Mouse (Mus musculus): ENCODE data around the gene Kcnb1. TPM values are rescaled to one million over a fixed set of nuclear protein-coding genes. Genes with fewer than 3 reads are reported as not detected.

Gene Kcnb1
- total RNA-seq, 1 experiment, result 1.3 TPM

- no peak for DNase-seq (ENCODE audit: low read depth, low spot score)
- no peaks in the 10 kb centered on the region; a peak in 1 of 4 replicates for H3K4me1 ChIP-seq (ENCODE audit: control insufficient read depth in 2 of 2, insufficient read depth in 2 of 2, low read length in 2 of 2, poor library complexity in 1 of 2)
- no peak overlapping the region for H3K27ac ChIP-seq (ENCODE audit: insufficient read depth, low read depth, low read length, poor library complexity, severe bottlenecking)
- H3K36me3 ChIP-seq (ENCODE audit: control insufficient read depth, insufficient read depth, low read length, poor library complexity, severe bottlenecking), result peaks cover 3% of the 10 kb centered on the region; the same call in 1 of the 2 replicates
- peaks cover 15% of the 10 kb centered on the region; the same call in 1 of the 2 replicates for H3K9me3 ChIP-seq (ENCODE audit: control insufficient read depth, insufficient read depth, low read depth, low read length)
- no peak for TF ChIP-seq MAFK (IDR thresholded peaks at IDR 0.05; ENCODE audit: insufficient read depth, low read depth, low read length)
- TF ChIP-seq ZNF384 (IDR thresholded peaks at IDR 0.05; ENCODE audit: low read depth, low read length), result no peak
- no peak for TF ChIP-seq CHD2 (IDR thresholded peaks at IDR 0.05; ENCODE audit: low read depth, low read length)
- H3K9ac ChIP-seq (ENCODE audit: insufficient read depth, low read depth, low read length, poor library complexity, severe bottlenecking), result no peak overlapping the region
- H3K4me3 ChIP-seq (ENCODE audit: insufficient read depth in 1 of 2, low read depth in 1 of 2, low read length in 2 of 2, poor library complexity in 1 of 2, severe bottlenecking in 1 of 2), result no peak overlapping the region
- in situ Hi-C loops (cut with MboI; ENCODE audit: low sequenced_read_pairs in 2 of 2, unreplicated experiment in 2 of 2), result no loop called here
Observed at GRCm38 (mm10) chr2:167120186-167120830, 69.6 kb downstream of the Kcnb1 start.

DNA sequence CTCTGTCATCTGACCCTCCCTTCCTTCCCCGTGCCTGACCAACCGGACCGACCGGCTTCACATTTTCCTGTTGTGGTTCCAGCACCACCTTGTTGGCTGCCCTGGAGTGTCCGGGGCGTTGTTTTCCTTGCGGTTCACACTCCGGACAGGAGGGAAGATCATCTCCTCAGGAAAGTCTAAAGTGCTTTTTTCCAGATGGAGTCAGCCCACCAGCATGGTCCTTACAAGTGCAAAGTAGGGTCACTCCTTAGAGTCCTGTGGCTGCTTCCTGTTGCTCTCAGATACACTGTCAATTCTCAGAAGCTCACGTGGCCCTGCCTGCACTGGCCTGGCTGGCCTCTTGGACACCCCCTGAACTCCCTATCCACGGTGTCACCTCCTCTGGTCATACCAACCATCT is 71.9 kb downstream of the Kcnb1 start:
- Histone ChIP-seq H3K4me1 (ENCODE audit: control insufficient read depth in 2 of 2, insufficient read depth in 2 of 2, low read length in 2 of 2, poor library complexity in 1 of 2) (peaks cover 0 to 4% of the 10 kb centered on the region in 2 experiments; a peak in 1 of 4 replicates), H3K36me3 (ENCODE audit: control insufficient read depth, insufficient read depth, low read length, poor library complexity, severe bottlenecking) (peaks cover 3% of the 10 kb centered on the region; the same call in 1 of the 2 replicates), H3K9me3 (ENCODE audit: control insufficient read depth, insufficient read depth, low read depth, low read length) (peaks cover 12% of the 10 kb centered on the region; the same call in 1 of the 2 replicates), H3K4me3 (ENCODE audit: insufficient read depth in 1 of 2, low read depth in 1 of 2, low read length in 2 of 2, poor library complexity in 1 of 2, severe bottlenecking in 1 of 2) (no peak overlapping the region), H3K27ac (ENCODE audit: insufficient read depth, low read depth, low read length, poor library complexity, severe bottlenecking) (no peak overlapping the region), H3K9ac (ENCODE audit: insufficient read depth, low read depth, low read length, poor library complexity, severe bottlenecking) (no peak overlapping the region)
- no peak for DNase-seq (ENCODE audit: low read depth, low spot score)
- in situ Hi-C loops (cut with MboI; ENCODE audit: low sequenced_read_pairs in 2 of 2, unreplicated experiment in 2 of 2), result no loop called here
- TF ChIP-seq ZNF384 (IDR thresholded peaks at IDR 0.05; ENCODE audit: low read depth, low read length), result no peak
- TF ChIP-seq MAFK (IDR thresholded peaks at IDR 0.05; ENCODE audit: insufficient read depth, low read depth, low read length), result no peak
- TF ChIP-seq HCFC1 (IDR thresholded peaks at IDR 0.05; ENCODE audit: borderline replicate concordance, insufficient read depth, low read length), result no peak
- no peak for TF ChIP-seq CHD2 (IDR thresholded peaks at IDR 0.05; ENCODE audit: low read depth, low read length)
- no peak for TF ChIP-seq ZC3H11A (IDR thresholded peaks at IDR 0.05; ENCODE audit: borderline replicate concordance, low read depth, low read length)

- H3K4me1 ChIP-seq (ENCODE audit: control insufficient read depth in 2 of 2, insufficient read depth in 2 of 2, low read length in 2 of 2, poor library complexity in 1 of 2), result peaks cover 2 to 5% of the 10 kb centered on the region in 2 experiments; a peak in 1 of 4 replicates
- DNase-seq (ENCODE audit: low read depth, low spot score), result peak; percentile 69
- no peak overlapping the region for H3K9ac ChIP-seq (ENCODE audit: insufficient read depth, low read depth, low read length, poor library complexity, severe bottlenecking)
- no peaks in the 10 kb centered on the region for H3K9me3 ChIP-seq (ENCODE audit: control insufficient read depth, insufficient read depth, low read depth, low read length)
- no peak overlapping the region for H3K4me3 ChIP-seq (ENCODE audit: insufficient read depth in 1 of 2, low read depth in 1 of 2, low read length in 2 of 2, poor library complexity in 1 of 2, severe bottlenecking in 1 of 2)
- in situ Hi-C loops (cut with MboI; ENCODE audit: low sequenced_read_pairs in 2 of 2, unreplicated experiment in 2 of 2), result no loop called here
- no peak for TF ChIP-seq CHD2 (IDR thresholded peaks at IDR 0.05; ENCODE audit: low read depth, low read length)
- peak; percentile 67 for TF ChIP-seq ZC3H11A (IDR thresholded peaks at IDR 0.05; ENCODE audit: borderline replicate concordance, low read depth, low read length)
- H3K36me3 ChIP-seq (ENCODE audit: control insufficient read depth, insufficient read depth, low read length, poor library complexity, severe bottlenecking), result no peaks in the 10 kb centered on the region
- no peak overlapping the region for H3K27ac ChIP-seq (ENCODE audit: insufficient read depth, low read depth, low read length, poor library complexity, severe bottlenecking)
Observed at GRCm38 (mm10) chr2:167112737-167113136, 77.2 kb downstream of the Kcnb1 start.

- Histone ChIP-seq H3K9ac (ENCODE audit: insufficient read depth, low read depth, low read length, poor library complexity, severe bottlenecking) (no peak overlapping the region), H3K4me1 (ENCODE audit: control insufficient read depth in 2 of 2, insufficient read depth in 2 of 2, low read length in 2 of 2, poor library complexity in 1 of 2) (peaks cover 2 to 5% of the 10 kb centered on the region in 2 experiments; a peak in 1 of 4 replicates), H3K36me3 (ENCODE audit: control insufficient read depth, insufficient read depth, low read length, poor library complexity, severe bottlenecking) (no peaks in the 10 kb centered on the region), H3K9me3 (ENCODE audit: control insufficient read depth, insufficient read depth, low read depth, low read length) (no peaks in the 10 kb centered on the region), H3K4me3 (ENCODE audit: insufficient read depth in 1 of 2, low read depth in 1 of 2, low read length in 2 of 2, poor library complexity in 1 of 2, severe bottlenecking in 1 of 2) (no peak overlapping the region), H3K27ac (ENCODE audit: insufficient read depth, low read depth, low read length, poor library complexity, severe bottlenecking) (no peak overlapping the region)
- no peak for DNase-seq (ENCODE audit: low read depth, low spot score)
- TF ChIP-seq ZNF384 (IDR thresholded peaks at IDR 0.05; ENCODE audit: low read depth, low read length) (no peak), ZC3H11A (IDR thresholded peaks at IDR 0.05; ENCODE audit: borderline replicate concordance, low read depth, low read length) (no peak), CHD2 (IDR thresholded peaks at IDR 0.05; ENCODE audit: low read depth, low read length) (no peak), MAFK (IDR thresholded peaks at IDR 0.05; ENCODE audit: insufficient read depth, low read depth, low read length) (no peak), HCFC1 (IDR thresholded peaks at IDR 0.05; ENCODE audit: borderline replicate concordance, insufficient read depth, low read length) (no peak)
- in situ Hi-C loops (cut with MboI; ENCODE audit: low sequenced_read_pairs in 2 of 2, unreplicated experiment in 2 of 2), result no loop called here
Observed at GRCm38 (mm10) chr2:167112259-167112658, 77.7 kb downstream of the Kcnb1 start.

Measured in ES-E14 (cell line).